Mouse (Mus musculus): ENCODE data around the gene Fsd1l. TPM values are rescaled to one million over a fixed set of nuclear protein-coding genes. Genes with fewer than 3 reads are reported as not detected.

The Fsd1l gene
- polyA plus RNA-seq, 1 experiment from 2014 or later = 10.0 TPM

DNA sequence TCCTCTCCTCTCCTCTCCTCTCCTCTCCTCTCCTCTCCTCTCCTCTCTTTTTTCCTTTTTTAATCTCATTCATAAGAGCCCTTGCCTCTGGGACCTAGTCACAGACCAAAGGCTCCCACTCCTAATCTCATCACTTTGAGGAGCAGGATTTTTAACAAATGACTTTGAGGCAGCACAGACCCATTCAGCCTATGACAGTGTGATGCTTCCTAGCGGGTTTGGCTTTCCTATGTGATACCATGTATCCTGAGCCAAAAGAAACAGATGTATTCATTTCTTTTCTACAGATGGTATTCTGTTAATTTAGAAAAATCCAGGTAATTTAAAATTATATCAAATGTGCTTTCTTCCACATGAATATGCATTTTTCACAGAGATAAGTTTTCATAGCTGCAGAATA, 7.6 kb upstream of the Fsd1l start:
- Histone ChIP-seq H3K27ac (ENCODE audit: low read length) (no peak overlapping the region), H3K4me3 (ENCODE audit: low read length) (no peak overlapping the region), H3K36me3 (ENCODE audit: control insufficient read depth, insufficient read depth) (no peaks in the 10 kb centered on the region), H3K27me3 (ENCODE audit: control insufficient read depth, insufficient read depth, low read length) (no peaks in the 10 kb centered on the region), H3K4me1 (ENCODE audit: control insufficient read depth, insufficient read depth, low read length) (no peaks in the 10 kb centered on the region), H3K9ac (ENCODE audit: low read length) (no peak overlapping the region), H3K4me2 (ENCODE audit: low read depth, low read length) (no peak overlapping the region), H3K9me3 (replicated peaks; ENCODE audit: control insufficient read depth, low read length) (no peaks in the 10 kb centered on the region)
- no peak for ATAC-seq (replicated peaks; ENCODE audit: extremely low read depth, insufficient read depth, low FRiP score)
- WGBS = 70% methylated on average over 1 of the region's 1 CpGs

DNA sequence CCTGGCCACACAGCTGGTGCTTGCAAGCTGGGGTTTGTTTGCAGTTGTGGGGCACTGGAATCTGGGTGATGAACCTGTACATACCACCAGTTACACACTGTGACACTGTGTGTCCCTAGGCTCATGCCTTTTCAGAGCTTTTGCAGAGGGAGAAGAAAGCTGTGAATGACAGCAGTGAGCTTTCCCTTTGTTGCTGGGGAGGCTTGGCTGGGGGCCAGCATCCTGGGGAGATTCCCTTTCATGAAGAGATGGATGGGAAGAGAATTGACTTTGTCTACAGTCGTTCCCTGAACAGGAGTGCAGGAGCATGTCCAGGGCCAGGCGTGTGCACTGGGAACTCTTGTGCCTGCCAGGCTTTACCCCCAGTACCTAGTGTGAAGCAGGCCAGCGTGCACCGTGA, 6.5 kb upstream of the Fsd1l start:
- Histone ChIP-seq H3K4me2 (ENCODE audit: low read depth, low read length) (no peak overlapping the region), H3K4me3 (ENCODE audit: low read length) (no peak overlapping the region), H3K9me3 (replicated peaks; ENCODE audit: control insufficient read depth, low read length) (no peaks in the 10 kb centered on the region), H3K4me1 (ENCODE audit: control insufficient read depth, insufficient read depth, low read length) (no peaks in the 10 kb centered on the region), H3K36me3 (ENCODE audit: control insufficient read depth, insufficient read depth) (no peaks in the 10 kb centered on the region), H3K27me3 (ENCODE audit: control insufficient read depth, insufficient read depth, low read length) (no peaks in the 10 kb centered on the region), H3K27ac (ENCODE audit: low read length) (no peak overlapping the region), H3K9ac (ENCODE audit: low read length) (no peak overlapping the region)
- ATAC-seq (replicated peaks; ENCODE audit: extremely low read depth, insufficient read depth, low FRiP score) = peak; percentile 46; the same call in 1 of the 2 replicates
- 34% methylated on average over 4 of the region's 4 CpGs for WGBS

DNA sequence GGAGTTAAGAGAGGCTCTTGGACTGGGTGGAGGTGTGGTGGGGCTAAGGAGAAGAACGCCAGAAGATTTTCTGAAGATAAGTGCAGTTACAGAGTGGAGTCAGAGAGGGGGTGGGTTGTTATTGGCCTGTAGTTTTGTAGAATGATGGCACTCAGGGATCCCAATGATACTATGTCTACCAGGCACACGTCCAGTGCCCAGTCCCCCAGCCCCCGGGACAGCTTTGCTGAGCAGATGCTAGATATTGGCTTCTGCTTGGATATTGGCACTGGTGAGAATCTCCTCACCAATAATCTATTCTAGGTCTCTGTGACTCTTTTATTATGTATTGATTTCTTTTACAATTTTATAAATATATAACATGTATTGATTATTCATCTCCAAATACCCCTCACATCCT, 6.0 kb upstream of the Fsd1l start:
- Histone ChIP-seq H3K4me1 (ENCODE audit: control insufficient read depth, insufficient read depth, low read length) (no peaks in the 10 kb centered on the region), H3K36me3 (ENCODE audit: control insufficient read depth, insufficient read depth) (no peaks in the 10 kb centered on the region), H3K27ac (ENCODE audit: low read length) (no peak overlapping the region), H3K27me3 (ENCODE audit: control insufficient read depth, insufficient read depth, low read length) (no peaks in the 10 kb centered on the region), H3K9ac (ENCODE audit: low read length) (no peak overlapping the region), H3K9me3 (replicated peaks; ENCODE audit: control insufficient read depth, low read length) (no peaks in the 10 kb centered on the region), H3K4me3 (ENCODE audit: low read length) (no peak overlapping the region), H3K4me2 (ENCODE audit: low read depth, low read length) (no peak overlapping the region)
- no peak for ATAC-seq (replicated peaks; ENCODE audit: extremely low read depth, insufficient read depth, low FRiP score)
- 82% methylated on average over 3 of the region's 3 CpGs for WGBS

DNA sequence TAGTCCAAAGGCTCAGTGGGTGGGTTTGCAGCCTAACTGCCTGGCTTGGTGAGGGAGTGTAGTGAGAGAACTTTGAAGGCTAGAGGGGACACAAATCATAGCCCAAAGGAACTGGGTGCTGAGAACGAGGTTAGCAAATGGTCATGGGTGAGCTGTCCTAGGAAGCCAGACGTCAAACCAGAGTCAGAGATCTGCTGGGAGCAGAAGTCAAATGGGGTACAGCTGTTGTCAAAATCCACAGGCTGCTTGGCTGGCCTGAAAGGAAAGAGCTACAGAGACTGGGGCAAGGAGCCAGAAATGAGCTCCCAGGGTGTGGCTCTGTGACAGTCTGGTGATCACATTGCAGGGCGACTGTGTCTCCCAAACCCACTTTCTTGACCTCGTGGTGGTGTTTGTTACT, 2.3 kb upstream of the Fsd1l start:
- no peaks in the 10 kb centered on the region for H3K36me3 ChIP-seq (ENCODE audit: control insufficient read depth, insufficient read depth)
- peaks cover 2% of the 10 kb centered on the region for H3K4me1 ChIP-seq (ENCODE audit: control insufficient read depth, insufficient read depth, low read length)
- no peak overlapping the region for H3K4me2 ChIP-seq (ENCODE audit: low read depth, low read length)
- no peak overlapping the region for H3K27ac ChIP-seq (ENCODE audit: low read length)
- 44% methylated on average over 4 of the region's 4 CpGs for WGBS
- no peaks in the 10 kb centered on the region for H3K9me3 ChIP-seq (replicated peaks; ENCODE audit: control insufficient read depth, low read length)
- no peak for ATAC-seq (replicated peaks; ENCODE audit: extremely low read depth, insufficient read depth, low FRiP score)
- H3K27me3 ChIP-seq (ENCODE audit: control insufficient read depth, insufficient read depth, low read length) = no peaks in the 10 kb centered on the region
- no peak overlapping the region for H3K9ac ChIP-seq (ENCODE audit: low read length)
- no peak overlapping the region for H3K4me3 ChIP-seq (ENCODE audit: low read length)

DNA sequence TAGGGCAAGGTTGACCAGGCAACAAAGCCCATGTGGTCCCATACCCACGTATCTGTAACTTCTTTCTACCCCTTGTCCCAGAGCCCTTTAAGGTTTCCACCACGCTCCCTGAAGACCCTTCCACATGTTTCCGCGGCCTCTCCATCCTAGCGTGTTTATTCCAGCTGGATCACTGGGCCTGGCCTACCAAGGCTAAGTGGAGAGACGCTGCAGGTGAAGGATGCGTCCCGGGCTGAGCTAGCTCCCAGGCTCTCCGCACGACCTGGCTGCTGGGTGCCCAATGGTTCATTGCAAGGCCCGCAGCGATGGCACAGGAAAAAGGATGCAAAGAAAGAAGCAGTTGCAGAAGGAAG, 332 bp upstream of the Fsd1l start:
- ATAC-seq (replicated peaks; ENCODE audit: extremely low read depth, insufficient read depth, low FRiP score) = no peak
- peak overlapping the region; percentile 86 for H3K9ac ChIP-seq (ENCODE audit: low read length)

DNA sequence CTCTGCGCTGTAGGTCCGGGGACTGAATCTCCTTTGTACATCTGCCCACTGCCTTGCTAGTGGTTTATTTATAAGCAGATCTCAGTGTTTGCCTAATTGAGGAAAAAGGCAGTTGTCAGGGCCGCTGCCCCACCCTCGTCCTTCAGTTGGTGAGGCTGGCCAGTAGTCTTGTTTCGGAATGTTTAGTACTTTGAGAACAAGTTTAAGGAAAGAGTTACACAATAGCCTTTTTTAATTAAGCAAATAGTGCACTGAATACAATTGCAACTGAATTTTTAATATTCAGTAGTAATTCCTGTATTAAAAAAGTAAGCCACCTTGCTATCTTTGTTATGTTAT, 709 bp downstream of the Fsd1l start:
- H3K9me3 ChIP-seq (replicated peaks; ENCODE audit: control insufficient read depth, low read length) = no peaks in the 10 kb centered on the region
- peak overlapping the region; percentile 83 for H3K4me2 ChIP-seq (ENCODE audit: low read depth, low read length)
- H3K27me3 ChIP-seq (ENCODE audit: control insufficient read depth, insufficient read depth, low read length) = no peaks in the 10 kb centered on the region
- peak overlapping the region; percentile 87 for H3K4me3 ChIP-seq (ENCODE audit: low read length)
- WGBS = 1% methylated on average over 5 of the region's 5 CpGs
- H3K36me3 ChIP-seq (ENCODE audit: control insufficient read depth, insufficient read depth) = no peaks in the 10 kb centered on the region
- H3K9ac ChIP-seq (ENCODE audit: low read length) = peak overlapping the region; percentile 86
- peak overlapping the region; percentile 55 for H3K27ac ChIP-seq (ENCODE audit: low read length)
- peaks cover 4% of the 10 kb centered on the region for H3K4me1 ChIP-seq (ENCODE audit: control insufficient read depth, insufficient read depth, low read length)
- no peak for ATAC-seq (replicated peaks; ENCODE audit: extremely low read depth, insufficient read depth, low FRiP score)

More for the DNA sequence above, 332 bp upstream of the Fsd1l start:
- Histone ChIP-seq H3K4me3 (ENCODE audit: low read length) (peak overlapping the region; percentile 87), H3K36me3 (ENCODE audit: control insufficient read depth, insufficient read depth) (no peaks in the 10 kb centered on the region), H3K27me3 (ENCODE audit: control insufficient read depth, insufficient read depth, low read length) (no peaks in the 10 kb centered on the region), H3K9me3 (replicated peaks; ENCODE audit: control insufficient read depth, low read length) (no peaks in the 10 kb centered on the region), H3K4me1 (ENCODE audit: control insufficient read depth, insufficient read depth, low read length) (peaks cover 2% of the 10 kb centered on the region), H3K27ac (ENCODE audit: low read length) (no peak overlapping the region), H3K4me2 (ENCODE audit: low read depth, low read length) (peak overlapping the region; percentile 83)
- WGBS = 12% methylated on average over 12 of the region's 12 CpGs

DNA sequence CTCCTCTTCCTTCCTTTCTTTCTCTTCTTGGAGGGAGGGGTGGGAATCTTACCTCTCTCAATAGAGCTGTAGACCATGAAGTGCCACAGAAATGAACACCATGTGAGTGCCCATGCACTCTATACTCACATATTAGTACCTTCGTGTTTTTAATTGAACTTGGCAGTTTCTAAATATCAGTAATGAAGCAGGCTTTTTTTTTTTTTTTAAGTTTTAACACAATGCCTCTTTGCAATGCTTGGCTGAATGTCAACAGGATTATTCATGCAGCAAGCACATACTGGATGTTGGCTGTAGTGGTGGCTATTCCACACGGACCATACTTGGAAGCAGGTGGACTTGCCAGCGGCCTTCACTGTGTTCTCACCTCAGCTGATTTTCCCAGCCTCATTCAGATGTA, 4.1 kb downstream of the Fsd1l start:
- Histone ChIP-seq H3K4me1 (ENCODE audit: control insufficient read depth, insufficient read depth, low read length) (peaks cover 18% of the 10 kb centered on the region), H3K9me3 (replicated peaks; ENCODE audit: control insufficient read depth, low read length) (no peaks in the 10 kb centered on the region), H3K4me3 (ENCODE audit: low read length) (no peak overlapping the region), H3K9ac (ENCODE audit: low read length) (no peak overlapping the region), H3K36me3 (ENCODE audit: control insufficient read depth, insufficient read depth) (0 out of 2 replicates have a peak, but pooled peaks cover under 1% of the 10 kb centered on the region), H3K4me2 (ENCODE audit: low read depth, low read length) (no peak overlapping the region), H3K27me3 (ENCODE audit: control insufficient read depth, insufficient read depth, low read length) (no peaks in the 10 kb centered on the region), H3K27ac (ENCODE audit: low read length) (no peak overlapping the region)
- no peak for ATAC-seq (replicated peaks; ENCODE audit: extremely low read depth, insufficient read depth, low FRiP score)
- WGBS = 79% methylated on average over 3 of the region's 3 CpGs

DNA sequence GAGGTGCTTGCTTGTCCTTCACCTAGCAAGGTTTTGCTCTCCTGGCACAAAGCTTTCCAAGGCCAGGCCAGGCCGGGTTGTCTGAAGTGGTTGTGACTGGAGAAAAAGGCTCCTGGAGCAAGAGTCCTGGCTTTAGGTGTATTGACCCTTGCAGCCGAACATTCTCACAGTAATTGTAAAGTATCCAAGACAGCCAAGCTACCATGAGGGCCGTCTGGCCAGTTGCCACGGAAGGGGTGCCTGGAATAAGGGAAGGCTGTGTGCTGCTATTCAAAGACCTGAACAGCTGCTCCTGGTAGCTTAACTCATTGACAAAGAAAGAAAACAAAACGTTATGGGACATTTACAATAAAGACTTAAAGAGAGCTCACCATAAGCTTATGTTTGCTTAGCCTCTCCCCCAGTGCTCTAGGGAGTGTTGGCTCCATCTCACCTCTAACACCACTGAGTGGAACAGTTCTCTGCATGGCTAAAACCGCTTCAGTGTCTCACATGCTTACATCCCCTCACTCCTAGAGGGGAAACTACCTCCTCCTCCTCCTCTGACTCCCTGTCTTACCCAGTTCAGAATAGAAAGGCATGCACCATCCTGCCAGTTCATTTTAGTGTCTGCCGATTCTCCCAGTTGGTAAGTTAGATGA, 6.1 kb downstream of the Fsd1l start:
- Histone ChIP-seq H3K4me3 (ENCODE audit: low read length) (no peak overlapping the region), H3K9me3 (replicated peaks; ENCODE audit: control insufficient read depth, low read length) (peaks cover 6% of the 10 kb centered on the region), H3K4me2 (ENCODE audit: low read depth, low read length) (no peak overlapping the region), H3K27ac (ENCODE audit: low read length) (peak overlapping the region; percentile 40; the same call in 1 of the 2 replicates), H3K9ac (ENCODE audit: low read length) (no peak overlapping the region), H3K4me1 (ENCODE audit: control insufficient read depth, insufficient read depth, low read length) (peaks cover 18% of the 10 kb centered on the region), H3K36me3 (ENCODE audit: control insufficient read depth, insufficient read depth) (peaks cover 6% of the 10 kb centered on the region; the same call in 1 of the 2 replicates), H3K27me3 (ENCODE audit: control insufficient read depth, insufficient read depth, low read length) (no peaks in the 10 kb centered on the region)
- no peak for ATAC-seq (replicated peaks; ENCODE audit: extremely low read depth, insufficient read depth, low FRiP score)
- 47% methylated on average over 7 of the region's 7 CpGs for WGBS

DNA sequence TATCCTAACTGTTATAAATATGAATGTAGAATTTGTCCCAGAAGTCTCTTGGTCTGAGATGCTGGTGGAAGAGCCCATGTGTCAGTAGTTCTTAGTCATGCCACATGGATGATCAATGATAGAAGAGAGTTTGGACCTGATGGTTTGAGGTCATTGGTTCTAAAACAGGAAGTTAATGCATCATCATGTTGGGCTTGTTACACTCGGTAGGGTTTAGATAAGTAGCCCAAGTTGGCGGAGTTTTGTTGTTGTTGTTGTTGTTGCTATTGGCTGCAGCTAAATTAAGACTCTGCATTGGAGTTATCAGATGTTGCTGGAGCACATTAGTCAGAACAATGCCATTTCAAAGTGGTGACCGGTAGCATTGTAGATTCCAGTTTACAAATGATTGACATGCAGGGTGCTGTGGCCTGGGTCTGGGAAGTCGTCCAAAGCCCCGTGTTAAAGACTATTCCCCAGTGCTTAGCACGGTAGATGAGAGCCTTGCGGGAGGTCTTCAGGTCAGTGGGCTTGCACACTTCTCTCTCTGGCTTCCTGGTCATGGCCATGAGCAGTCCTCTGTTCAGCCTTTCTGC, 7.4 kb downstream of the Fsd1l start:
- H3K4me2 ChIP-seq (ENCODE audit: low read depth, low read length) = no peak overlapping the region
- 31% methylated on average over 7 of the region's 7 CpGs for WGBS
- ATAC-seq (replicated peaks; ENCODE audit: extremely low read depth, insufficient read depth, low FRiP score) = peak; percentile 60; the same call in 1 of the 2 replicates
- peaks cover 15% of the 10 kb centered on the region for H3K4me1 ChIP-seq (ENCODE audit: control insufficient read depth, insufficient read depth, low read length)
- no peaks in the 10 kb centered on the region for H3K27me3 ChIP-seq (ENCODE audit: control insufficient read depth, insufficient read depth, low read length)
- peaks cover 6% of the 10 kb centered on the region; the same call in 1 of the 2 replicates for H3K36me3 ChIP-seq (ENCODE audit: control insufficient read depth, insufficient read depth)
- no peak overlapping the region for H3K4me3 ChIP-seq (ENCODE audit: low read length)
- H3K9me3 ChIP-seq (replicated peaks; ENCODE audit: control insufficient read depth, low read length) = peaks cover 6% of the 10 kb centered on the region
- H3K27ac ChIP-seq (ENCODE audit: low read length) = no peak overlapping the region
- no peak overlapping the region for H3K9ac ChIP-seq (ENCODE audit: low read length)

Measured in heart, embryonic 16.5 days (tissue).